Mouse (Mus musculus) C2C12 (cell line): ENCODE measurements around the gene Enpp3.

Source experiments
- CTCF ChIP-seq: IDR thresholded peaks from one replicate; pipeline ENCODE4 v1.5.1; 2011; ENCODE audit not compliant: control insufficient read depth, insufficient read depth, insufficient read length
- FOSL1 ChIP-seq: IDR thresholded peaks from one replicate; pipeline ENCODE4 v1.8.0; 2011; ENCODE audit warnings: mild to moderate bottlenecking, low read length; ENCODE audit not compliant: poor library complexity, insufficient read depth, severe bottlenecking
- MAX ChIP-seq: IDR thresholded peaks from one replicate; pipeline ENCODE4 v1.6.1; 2011; ENCODE audit warnings: mild to moderate bottlenecking, control low read depth
- MYOG ChIP-seq: IDR thresholded peaks from one replicate; pipeline ENCODE4 v1.6.1; 2011; ENCODE audit not compliant: control insufficient read depth, insufficient read length; ENCODE audit errors: extremely low read depth
- USF1 ChIP-seq: IDR thresholded peaks from one replicate; pipeline ENCODE4 v1.6.1; 2011; ENCODE audit warnings: low read depth, mild to moderate bottlenecking, control low read depth, moderate library complexity

- no peak for TF ChIP-seq CTCF
- no peak for TF ChIP-seq MAX
- no peak for TF ChIP-seq USF1
- no peak for TF ChIP-seq MYOG
- no peak for TF ChIP-seq FOSL1
These were observed 115.1 kb downstream of the Enpp3 start for GRCm38 (mm10) chr10:24727478-24727877.
